Mouse (Mus musculus) T-helper 2 cell (primary cell): ENCODE results near the gene Ccdc13.

Experiments used
- in situ Hi-C: fragments of 300-600 bp; cut with MboI, MseI; formaldehyde crosslinking; loops from one replicate; pipeline ENCODE4 v1.15.1; 2025; ENCODE audit warnings: high pct_unique_total_duplicates

The Ccdc13 gene

DNA sequence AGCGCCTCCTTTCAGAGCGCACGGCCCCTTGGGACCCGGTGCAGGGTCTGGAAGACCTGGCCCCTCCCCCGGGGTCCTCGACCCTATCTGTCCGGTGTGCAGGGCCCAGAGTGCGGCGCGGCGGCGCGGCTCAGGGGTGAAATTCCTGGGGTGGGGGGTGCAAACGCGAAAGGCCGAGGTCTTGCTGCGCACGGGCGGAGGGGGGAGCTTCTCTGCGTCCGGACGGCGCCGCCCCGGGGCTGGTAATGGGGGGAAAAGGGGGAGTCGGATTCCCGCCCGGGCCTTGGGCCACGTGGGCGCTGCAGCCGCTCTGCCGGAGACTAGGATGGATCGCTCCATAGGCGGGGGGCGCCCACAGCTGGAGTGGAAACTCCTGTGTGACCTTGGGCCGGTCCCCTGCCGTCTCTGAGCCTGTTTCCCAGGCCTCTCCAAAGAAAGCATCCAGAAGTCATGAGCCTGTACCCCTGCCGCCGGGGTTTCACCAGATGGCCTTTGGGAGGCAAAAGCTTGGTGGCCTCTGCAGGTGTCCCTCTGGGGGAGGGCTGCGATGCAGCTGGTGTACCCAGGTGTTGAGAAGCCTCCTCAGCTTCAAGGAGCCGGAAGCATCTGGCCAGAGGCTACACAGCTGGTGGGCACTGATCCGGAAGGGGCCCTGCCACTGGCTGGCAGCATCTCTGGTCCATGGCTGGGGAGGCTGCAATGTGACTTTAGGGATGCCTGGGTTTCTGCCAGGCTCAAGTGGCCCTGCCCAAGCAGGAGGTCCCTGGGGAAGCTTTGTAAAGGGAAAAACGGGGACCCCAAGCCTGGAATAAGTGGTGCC is 78.8 kb downstream of the Ccdc13 start:
- in situ Hi-C loops = no loop called here

GRCm38 (mm10) chr9:121759091-121760081 is 79.9 kb downstream of the Ccdc13 start, which contains the start of gene Zfp651:
Zfp651 (plus strand) TSS chr9:121759330.
- in situ Hi-C loops = no loop called here

- in situ Hi-C loops = no loop called here
Measured at GRCm38 (mm10) chr9:121757835-121758814, 81.1 kb downstream of the Ccdc13 start.

DNA sequence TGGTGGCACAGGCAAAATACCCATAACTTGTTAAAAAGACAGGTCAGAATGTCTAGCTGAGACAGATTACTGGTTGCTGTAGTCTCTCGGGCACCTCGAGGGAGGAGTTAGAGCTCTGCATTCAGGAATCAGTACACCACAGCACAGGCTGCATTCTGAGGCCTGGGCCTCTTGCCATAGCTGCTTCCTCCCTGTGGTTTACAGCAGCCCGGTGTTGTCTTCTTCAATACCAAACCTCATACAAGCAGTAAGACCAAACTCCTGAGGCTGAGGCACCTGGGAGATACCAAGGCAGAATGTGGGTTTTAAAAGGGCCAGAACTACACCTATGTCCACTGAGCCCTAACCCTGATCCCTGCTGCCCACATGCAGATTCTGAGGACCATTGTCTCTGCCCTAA is 81.8 kb downstream of the Ccdc13 start:
- in situ Hi-C loops = no loop called here

DNA sequence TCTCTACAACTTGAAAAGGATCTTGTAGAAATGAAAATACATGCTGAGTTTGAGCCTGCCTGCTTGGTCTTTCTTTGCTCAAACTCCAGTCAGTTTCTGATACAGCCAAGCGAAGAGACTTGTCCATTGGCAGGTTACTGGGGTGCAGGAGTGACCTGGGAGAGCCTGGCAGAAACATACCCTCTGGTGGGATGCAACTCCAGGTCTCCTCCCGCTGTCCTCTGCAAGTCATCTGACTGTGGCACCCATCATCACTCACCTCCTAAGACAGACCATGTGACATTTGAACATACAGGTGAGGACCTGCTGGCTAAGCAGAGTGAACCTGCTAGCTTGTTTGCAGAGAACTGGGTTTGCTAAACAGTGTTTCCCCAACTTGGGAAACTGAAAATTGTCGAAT is 82.5 kb downstream of the Ccdc13 start:
- in situ Hi-C loops = no loop called here

DNA sequence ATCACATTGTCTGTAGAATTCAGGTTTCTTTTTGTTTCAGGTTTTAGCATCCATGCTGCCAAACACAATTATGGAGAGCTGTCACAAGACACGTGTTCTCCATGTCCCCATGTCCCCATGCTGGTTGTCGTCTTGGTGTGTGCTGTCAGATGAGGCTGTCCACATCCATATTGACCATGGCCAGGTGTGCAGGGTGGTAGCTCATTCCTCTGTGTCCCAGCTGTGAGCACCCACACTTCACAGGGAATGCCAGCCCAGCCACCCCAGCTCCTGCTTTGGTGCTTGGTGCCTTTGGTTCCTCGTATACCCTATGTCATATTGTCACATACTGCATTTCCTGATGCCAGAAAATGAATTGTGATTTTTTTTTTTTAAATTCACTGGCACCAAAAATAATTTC is 84.6 kb downstream of the Ccdc13 start:
- in situ Hi-C loops = no loop called here

DNA sequence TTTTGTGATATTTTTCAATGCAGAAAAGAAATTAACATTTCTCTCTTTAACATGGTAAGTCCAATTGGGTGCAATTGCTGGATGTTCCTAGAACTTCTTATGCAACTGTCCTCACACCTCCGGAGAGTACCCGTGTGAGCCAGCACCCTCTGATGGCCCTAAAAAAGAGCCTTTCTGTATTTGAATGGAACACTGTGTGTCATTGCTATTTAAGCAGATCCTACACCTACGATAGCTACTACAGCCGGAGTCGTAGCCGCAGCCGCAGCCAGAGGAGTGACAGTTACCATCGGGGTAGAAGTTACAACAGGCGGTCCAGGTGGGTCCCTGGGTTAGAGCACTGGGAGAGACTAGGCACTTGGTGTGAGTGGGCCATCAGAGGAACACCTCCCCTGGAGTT is 86.5 kb downstream of the Ccdc13 start:
- in situ Hi-C loops = no loop called here
